Mouse (Mus musculus) hindbrain, embryonic 15.5 days (tissue): Measurements from ENCODE around the gene Mfap4. TPM values are rescaled to one million over a fixed set of nuclear protein-coding genes. Genes with fewer than 3 reads are reported as not detected.

Experiments
- ATAC-seq: fragments of 200-750 bp; cut with Nextera tagmentation; 2 replicates; pipeline ENCODE4 v1.8.0; 2017; ENCODE audit warnings: low read depth, moderate number of reproducible peaks, moderate TSS enrichment; ENCODE audit not compliant: low FRiP score
- H3K27ac ChIP-seq: fragments of 300-500 bp; sonication (generic); replicated peaks from 2 replicates; pipeline ENCODE4 v1.5.1; 2015; ENCODE audit warnings: mild to moderate bottlenecking, inconsistent platforms
- H3K27me3 ChIP-seq: fragments of 300-500 bp; sonication (generic); 2 replicates; pipeline ENCODE4 v1.6.1; 2015; ENCODE audit warnings: control low read depth, inconsistent platforms
- H3K36me3 ChIP-seq: fragments of 300-500 bp; sonication (generic); 2 replicates; pipeline ENCODE4 v1.6.1; 2015; ENCODE audit warnings: control low read depth, inconsistent platforms
- H3K4me1 ChIP-seq: fragments of 300-500 bp; sonication (generic); replicated peaks from 2 replicates; pipeline ENCODE4 v1.6.1; 2015; ENCODE audit warnings: control low read depth, inconsistent platforms
- H3K4me2 ChIP-seq: fragments of 300-500 bp; sonication (generic); 2 replicates; pipeline ENCODE4 v1.6.1; 2015; ENCODE audit warnings: moderate library complexity, mild to moderate bottlenecking, inconsistent platforms
- H3K4me3 ChIP-seq: fragments of 300-500 bp; sonication (generic); 2 replicates; pipeline ENCODE4 v1.5.1; 2015; ENCODE audit warnings: mild to moderate bottlenecking, inconsistent platforms
- H3K9ac ChIP-seq: fragments of 300-500 bp; sonication (generic); 2 replicates; pipeline ENCODE4 v1.6.1; 2015; ENCODE audit warnings: inconsistent platforms
- H3K9me3 ChIP-seq: fragments of 300-500 bp; sonication (generic); 2 replicates; pipeline ENCODE4 v1.6.1; 2016; ENCODE audit warnings: control low read depth, inconsistent platforms
- WGBS: fragments of 180-500 bp; shearing (Covaris S2); methylation state at CpG from one replicate; pipeline ENCODE4 v1.1.7; 2015; 5-methylcytosine and 5-hydroxymethylcytosine counted together
- polyA plus RNA-seq: library from polyadenylated mRNA; unstranded; fragments of >200 nt; fragmentation: Nextera tagmentation; extraction: Ambion mirVana; gene quantifications from 2 replicates; pipeline ENCODE4 v1.2.1, GENCODE M21; 2015

The Mfap4 gene
- polyA plus RNA-seq = 42.2 and 49.7 TPM in 2 replicates

- no peak within 1 kb of the TSS for H3K9ac ChIP-seq
- H3K36me3 ChIP-seq = peaks cover 18% of the 10 kb centered on the region
- no peaks in the 10 kb centered on the region for H3K27me3 ChIP-seq
- H3K4me2 ChIP-seq = peak within 1 kb of the TSS; percentile 18
- peaks cover 43% of the 10 kb centered on the region for H3K4me1 ChIP-seq
- no peaks in the 10 kb centered on the region for H3K9me3 ChIP-seq
- WGBS = 5% methylated on average over 19 of the region's 20 CpGs
- no peak within 1 kb of the TSS for H3K4me3 ChIP-seq
- ATAC-seq = peak; percentile 65
- H3K27ac ChIP-seq = peak within 1 kb of the TSS; percentile 78
Measured at GRCm38 (mm10) chr11:61484613-61485540, at the start of gene Mfap4. TSS of gene Mfap4 (plus strand) at chr11:61485431.

GRCm38 (mm10) chr11:61436298-61436697 lies 48.9 kb upstream of the Mfap4 start:
- WGBS = 42% methylated on average over 2 of the region's 2 CpGs
- Histone ChIP-seq H3K27ac (no peak overlapping the region), H3K36me3 (no peaks in the 10 kb centered on the region), H3K9ac (no peak overlapping the region), H3K4me1 (peaks cover 13% of the 10 kb centered on the region), H3K4me2 (no peak overlapping the region), H3K4me3 (no peak overlapping the region), H3K9me3 (no peaks in the 10 kb centered on the region), H3K27me3 (no peaks in the 10 kb centered on the region)
- ATAC-seq = no peak

GRCm38 (mm10) chr11:61439170-61439569 lies 46.1 kb upstream of the Mfap4 start:
- no peaks in the 10 kb centered on the region for H3K36me3 ChIP-seq

GRCm38 (mm10) chr11:61440416-61440815 lies 44.8 kb upstream of the Mfap4 start:
- H3K27ac ChIP-seq = no peak overlapping the region
- H3K4me2 ChIP-seq = no peak overlapping the region
- WGBS = 96% methylated on average over 4 of the region's 4 CpGs
- H3K9me3 ChIP-seq = no peaks in the 10 kb centered on the region
- H3K9ac ChIP-seq = no peak overlapping the region
- no peak for ATAC-seq
- 0 out of 2 replicates have a peak, but pooled peaks cover 5% of the 10 kb centered on the region for H3K4me1 ChIP-seq
- H3K36me3 ChIP-seq = no peaks in the 10 kb centered on the region
- no peak overlapping the region for H3K4me3 ChIP-seq
- H3K27me3 ChIP-seq = no peaks in the 10 kb centered on the region

More at GRCm38 (mm10) chr11:61439170-61439569, 46.1 kb upstream of the Mfap4 start:
- Histone ChIP-seq H3K4me3 (no peak overlapping the region), H3K9me3 (no peaks in the 10 kb centered on the region), H3K9ac (no peak overlapping the region), H3K4me1 (peaks cover 13% of the 10 kb centered on the region), H3K27me3 (no peaks in the 10 kb centered on the region), H3K4me2 (no peak overlapping the region), H3K27ac (no peak overlapping the region)
- WGBS = 88% methylated on average over 3 of the region's 3 CpGs
- ATAC-seq = no peak

GRCm38 (mm10) chr11:61441670-61442069 lies 43.6 kb upstream of the Mfap4 start:
- Histone ChIP-seq H3K4me2 (no peak overlapping the region), H3K9me3 (no peaks in the 10 kb centered on the region), H3K27ac (no peak overlapping the region), H3K9ac (no peak overlapping the region), H3K27me3 (no peaks in the 10 kb centered on the region), H3K36me3 (no peaks in the 10 kb centered on the region), H3K4me1 (no peaks in the 10 kb centered on the region), H3K4me3 (no peak overlapping the region)
- no peak for ATAC-seq
- 78% methylated on average over 7 of the region's 7 CpGs for WGBS

GRCm38 (mm10) chr11:61443807-61444206 lies 41.4 kb upstream of the Mfap4 start:
- Histone ChIP-seq H3K27ac (no peak overlapping the region), H3K9me3 (no peaks in the 10 kb centered on the region), H3K9ac (no peak overlapping the region), H3K4me1 (peaks cover 8% of the 10 kb centered on the region), H3K4me3 (no peak overlapping the region), H3K36me3 (no peaks in the 10 kb centered on the region), H3K4me2 (no peak overlapping the region), H3K27me3 (no peaks in the 10 kb centered on the region)
- ATAC-seq = no peak
- 90% methylated on average over 6 of the region's 6 CpGs for WGBS

- Histone ChIP-seq H3K27me3 (no peaks in the 10 kb centered on the region), H3K4me2 (no peak overlapping the region), H3K4me1 (peaks cover 20% of the 10 kb centered on the region), H3K9me3 (no peaks in the 10 kb centered on the region), H3K27ac (no peak overlapping the region), H3K4me3 (no peak overlapping the region), H3K9ac (no peak overlapping the region), H3K36me3 (no peaks in the 10 kb centered on the region)
- 86% methylated on average over 8 of the region's 8 CpGs for WGBS
- no peak for ATAC-seq
Measured at GRCm38 (mm10) chr11:61447296-61447695, 37.9 kb upstream of the Mfap4 start.

- no peak overlapping the region for H3K27ac ChIP-seq
- no peaks in the 10 kb centered on the region for H3K27me3 ChIP-seq
- no peak overlapping the region for H3K4me3 ChIP-seq
- peaks cover 27% of the 10 kb centered on the region for H3K4me1 ChIP-seq
- H3K9me3 ChIP-seq = no peaks in the 10 kb centered on the region
- no peak overlapping the region for H3K9ac ChIP-seq
- no peak for ATAC-seq
- no peaks in the 10 kb centered on the region for H3K36me3 ChIP-seq
- WGBS = 50% methylated on average over 5 of the region's 5 CpGs
- no peak overlapping the region for H3K4me2 ChIP-seq
Measured at GRCm38 (mm10) chr11:61448041-61448440, 37.2 kb upstream of the Mfap4 start.

- Histone ChIP-seq H3K27ac (no peak overlapping the region), H3K27me3 (no peaks in the 10 kb centered on the region), H3K4me1 (peaks cover 34% of the 10 kb centered on the region), H3K9ac (no peak overlapping the region), H3K4me3 (no peak overlapping the region), H3K4me2 (no peak overlapping the region), H3K9me3 (no peaks in the 10 kb centered on the region), H3K36me3 (no peaks in the 10 kb centered on the region)
- ATAC-seq = no peak
- 64% methylated on average over 9 of the region's 9 CpGs for WGBS
Measured at GRCm38 (mm10) chr11:61448599-61449225, 36.5 kb upstream of the Mfap4 start.

GRCm38 (mm10) chr11:61449499-61450292 lies 35.5 kb upstream of the Mfap4 start:
- Histone ChIP-seq H3K36me3 (no peaks in the 10 kb centered on the region), H3K27ac (no peak overlapping the region), H3K9me3 (no peaks in the 10 kb centered on the region), H3K4me1 (peaks cover 40% of the 10 kb centered on the region), H3K9ac (no peak overlapping the region), H3K4me2 (no peak overlapping the region), H3K27me3 (no peaks in the 10 kb centered on the region), H3K4me3 (no peak overlapping the region)
- ATAC-seq = no peak
- 77% methylated on average over 24 of the region's 24 CpGs for WGBS

- Histone ChIP-seq H3K27ac (no peak overlapping the region), H3K4me2 (no peak overlapping the region), H3K27me3 (no peaks in the 10 kb centered on the region), H3K4me1 (no peaks in the 10 kb centered on the region), H3K9me3 (no peaks in the 10 kb centered on the region), H3K36me3 (no peaks in the 10 kb centered on the region), H3K4me3 (no peak overlapping the region), H3K9ac (no peak overlapping the region)
- 73% methylated on average over 2 of the region's 2 CpGs for WGBS
- no peak for ATAC-seq
Measured at GRCm38 (mm10) chr11:61464071-61464470, 21.2 kb upstream of the Mfap4 start.

- Histone ChIP-seq H3K27ac (no peak overlapping the region), H3K4me3 (no peak overlapping the region), H3K9me3 (no peaks in the 10 kb centered on the region), H3K9ac (no peak overlapping the region), H3K4me2 (no peak overlapping the region), H3K36me3 (no peaks in the 10 kb centered on the region), H3K4me1 (no peaks in the 10 kb centered on the region), H3K27me3 (no peaks in the 10 kb centered on the region)
- no peak for ATAC-seq
- 56% methylated on average over 4 of the region's 4 CpGs for WGBS
Measured at GRCm38 (mm10) chr11:61465422-61465821, 19.8 kb upstream of the Mfap4 start.
